Mouse (Mus musculus): ENCODE results near the gene Gm10392.
"Not testable (repeated sequence)": the region's sequence is repeated elsewhere in the genome, so short reads cannot be mapped to it uniquely, and the experiment has no call there.

Gm10392 gene

GRCm38 (mm10) chr11:77519043-77519442 lies at the start of gene Gm10392:
Gene Gm10392 (minus strand): TSS chr11:77519198.
- no peak for DNase-seq (ENCODE audit: low read depth, low spot score)

GRCm38 (mm10) chr11:77545261-77545660 lies 26.3 kb upstream of the Gm10392 start:
- DNase-seq (ENCODE audit: low read depth, low spot score) = no peak

DNA sequence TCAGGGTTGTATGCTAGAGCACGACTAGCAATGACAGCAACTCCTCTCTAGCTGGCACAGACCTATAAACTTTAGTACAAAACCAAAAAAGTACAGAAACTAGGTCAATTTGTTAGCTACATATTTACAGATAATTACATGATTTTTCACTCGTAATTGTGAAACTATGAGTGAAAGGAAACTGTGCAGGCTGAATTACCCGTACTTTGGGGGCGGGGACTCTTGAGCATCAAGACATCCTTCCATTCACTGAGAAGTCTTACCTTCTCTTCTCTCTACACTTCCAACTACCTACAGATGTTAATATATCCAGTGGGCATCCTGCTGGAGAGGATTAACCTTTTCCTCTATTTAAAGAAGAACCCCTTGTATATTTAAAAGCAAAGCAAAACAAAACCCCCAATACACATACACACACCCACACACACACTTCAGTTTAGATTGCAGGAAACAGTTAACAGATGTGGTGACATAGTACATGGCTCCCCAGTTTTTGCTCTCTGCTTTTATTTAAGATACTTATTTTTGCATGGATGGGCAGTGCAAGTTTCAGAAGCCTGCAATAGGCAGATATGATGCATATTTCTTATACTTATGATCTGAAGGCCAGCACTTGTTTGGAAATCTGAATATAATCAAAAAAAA lies 13.3 kb upstream of the Gm10392 start:
- no peak for DNase-seq (ENCODE audit: low read depth, low spot score)

- DNase-seq (ENCODE audit: low read depth, low spot score) = no peak
Observed at GRCm38 (mm10) chr11:77530862-77531261, 11.9 kb upstream of the Gm10392 start.

GRCm38 (mm10) chr11:77529644-77530043 lies 10.6 kb upstream of the Gm10392 start:
- no peak for DNase-seq (ENCODE audit: low read depth, low spot score)

DNA sequence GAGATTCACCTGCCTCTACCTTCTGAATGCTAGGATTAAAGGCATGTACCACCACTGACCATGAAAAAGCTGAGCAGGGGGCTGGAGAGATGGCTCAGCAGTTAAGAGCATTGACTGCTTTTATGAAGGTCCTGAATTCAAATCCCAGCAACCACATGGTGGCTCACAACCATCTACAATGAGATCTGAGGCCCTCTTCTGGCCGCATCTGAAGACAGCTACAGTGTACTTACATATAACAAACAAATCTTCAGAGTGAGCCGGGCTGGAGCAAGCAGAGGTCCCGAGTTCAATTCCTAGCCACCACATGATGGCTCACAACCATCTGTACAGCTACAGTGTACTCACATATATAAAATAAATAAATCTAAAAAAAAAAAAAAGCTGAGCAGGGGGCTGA lies 9.4 kb upstream of the Gm10392 start:
- not testable (repeated sequence) for DNase-seq (ENCODE audit: low read depth, low spot score)

- DNase-seq (ENCODE audit: low read depth, low spot score) = no peak
Observed at GRCm38 (mm10) chr11:77525804-77526486, 6.9 kb upstream of the Gm10392 start.

DNA sequence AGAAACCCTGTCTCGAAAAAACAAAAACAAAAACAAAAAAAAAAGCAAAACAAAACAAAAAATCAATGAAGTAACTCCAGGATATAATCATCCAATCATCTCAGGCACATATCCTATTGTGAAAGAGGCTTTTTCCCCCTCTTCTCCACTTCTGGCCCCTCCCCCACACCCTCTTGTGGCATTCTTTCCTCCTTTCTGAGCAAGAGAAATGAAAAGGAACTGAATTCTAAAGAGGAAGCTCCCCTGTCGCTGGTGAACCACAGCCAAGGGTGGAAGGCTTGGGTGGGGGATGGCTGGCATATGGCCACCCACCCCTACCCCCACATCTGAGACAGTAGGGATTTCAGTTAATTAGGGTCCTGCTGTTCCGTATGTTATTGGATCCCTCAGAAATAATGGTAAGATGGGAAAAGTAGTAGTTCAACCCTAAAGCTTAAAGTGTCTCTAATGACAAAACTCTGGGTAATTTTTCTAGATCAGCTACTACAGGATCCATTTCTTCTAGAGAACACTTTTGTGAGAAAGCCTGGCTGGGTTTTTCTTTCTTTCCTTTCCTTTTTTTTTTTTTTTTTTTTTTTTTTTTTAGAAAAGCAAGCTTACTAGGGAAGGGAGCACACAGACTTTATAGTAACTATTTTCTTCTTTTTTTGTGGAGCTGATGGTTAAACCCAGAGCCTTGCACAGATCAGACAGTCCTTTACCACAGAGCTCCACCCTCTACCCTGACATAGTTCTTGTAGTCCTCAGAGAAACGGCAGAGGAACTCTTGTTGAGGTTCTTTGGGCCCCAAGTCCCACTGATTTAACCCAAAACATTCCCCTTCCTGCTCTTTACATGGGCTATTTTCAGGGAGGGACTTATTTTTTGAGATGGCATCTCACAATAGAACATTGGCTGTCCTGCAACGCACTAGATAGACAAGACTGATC lies 1.9 kb upstream of the Gm10392 start:
- no peak for DNase-seq (ENCODE audit: low read depth, low spot score)

- DNase-seq (ENCODE audit: low read depth, low spot score) = no peak
Observed at GRCm38 (mm10) chr11:77518051-77518798, 773 bp downstream of the Gm10392 start.

- no peak for DNase-seq (ENCODE audit: low read depth, low spot score)
Observed at GRCm38 (mm10) chr11:77516553-77517425, 2.2 kb downstream of the Gm10392 start.

DNA sequence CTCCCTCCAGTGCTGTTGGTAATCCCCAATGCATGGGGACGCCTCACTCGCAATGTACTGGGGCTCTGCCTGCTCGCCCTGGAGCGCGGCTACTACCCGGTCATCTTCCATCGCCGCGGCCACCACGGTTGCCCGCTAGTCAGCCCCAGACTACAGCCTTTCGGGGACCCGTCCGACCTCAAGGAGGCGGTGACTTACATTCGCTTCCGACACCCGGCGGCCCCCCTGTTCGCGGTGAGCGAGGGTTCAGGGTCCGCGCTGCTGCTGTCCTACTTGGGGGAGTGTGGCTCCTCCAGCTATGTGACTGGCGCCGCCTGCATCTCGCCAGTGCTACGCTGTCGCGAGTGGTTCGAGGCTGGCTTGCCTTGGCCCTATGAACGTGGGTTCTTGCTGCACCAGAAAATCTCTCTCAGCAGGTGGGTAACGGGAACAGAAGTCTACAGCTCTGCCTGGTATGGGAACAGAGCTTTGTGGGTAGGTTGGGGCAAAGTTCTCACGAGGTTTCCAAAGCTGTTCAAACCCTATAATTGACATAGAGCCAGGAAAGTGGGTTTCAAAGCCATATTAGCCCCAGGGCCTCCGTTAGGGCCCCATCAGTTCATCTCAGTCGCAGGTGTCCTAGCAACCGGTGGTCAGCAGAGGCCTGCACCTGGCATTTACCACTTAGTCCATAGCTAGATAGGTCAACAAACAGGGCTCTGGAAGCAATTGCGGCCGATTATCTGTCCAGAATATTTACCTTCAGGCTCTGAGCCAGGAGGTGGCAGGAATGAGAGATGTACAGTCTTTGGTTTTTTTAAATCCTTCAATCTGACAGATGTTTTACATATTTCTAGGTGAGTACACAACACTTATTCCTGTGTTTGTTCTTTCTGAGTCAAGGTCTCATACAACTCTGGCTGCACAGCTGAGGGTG lies 3.1 kb downstream of the Gm10392 start, which contains the start of gene Trp53i13:
Trp53i13 (minus strand) TSS at position 344 of the 916 bp plus-strand sequence.
- DNase-seq (ENCODE audit: low read depth, low spot score) = no peak

DNA sequence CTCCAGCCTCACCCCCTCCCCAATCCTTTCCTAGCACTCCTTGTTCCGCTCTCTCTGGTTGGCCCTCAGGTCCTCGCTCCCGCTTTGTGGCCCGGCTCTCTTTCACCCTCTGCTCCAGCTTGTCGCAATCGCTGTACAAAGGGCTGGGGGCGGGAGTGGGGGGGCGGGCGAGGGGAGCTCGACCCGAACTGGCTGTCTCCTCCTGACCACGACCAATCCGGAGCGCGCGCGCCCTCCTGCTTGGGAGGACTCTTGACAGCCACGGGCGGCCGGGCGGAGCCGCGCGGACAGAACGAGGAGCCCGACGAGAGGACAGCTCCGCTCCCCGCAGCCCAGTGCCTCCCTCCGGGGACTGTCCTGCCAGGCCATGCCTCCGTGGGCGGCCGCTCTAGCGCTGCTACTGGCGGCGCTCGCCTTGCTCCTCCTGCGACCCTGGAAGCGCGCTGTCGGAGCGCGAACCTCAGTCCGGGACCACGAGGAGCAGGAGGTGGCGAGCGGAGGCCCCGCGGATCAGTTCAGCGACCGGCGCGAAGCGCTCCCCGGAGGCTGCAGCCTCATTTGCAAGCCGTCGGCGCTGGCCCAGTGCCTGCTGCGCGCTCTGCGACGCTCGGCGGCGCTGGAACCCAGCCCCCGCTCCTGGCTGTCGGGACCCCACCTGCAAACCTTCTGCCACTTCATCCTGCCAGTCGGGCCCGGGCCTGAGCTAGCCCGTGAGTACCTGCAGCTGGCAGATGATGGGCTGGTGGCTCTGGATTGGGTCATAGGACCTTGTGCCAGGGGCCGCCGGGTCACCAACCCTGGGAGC lies 4.0 kb downstream of the Gm10392 start, which contains the start of gene Abhd15:
Abhd15 (plus strand) TSS at position 290 of the 805 bp plus-strand sequence.
- DNase-seq (ENCODE audit: low read depth, low spot score) = peak; percentile 80

GRCm38 (mm10) chr11:77514281-77514831 lies 4.6 kb downstream of the Gm10392 start:
- DNase-seq (ENCODE audit: low read depth, low spot score) = no peak

DNA sequence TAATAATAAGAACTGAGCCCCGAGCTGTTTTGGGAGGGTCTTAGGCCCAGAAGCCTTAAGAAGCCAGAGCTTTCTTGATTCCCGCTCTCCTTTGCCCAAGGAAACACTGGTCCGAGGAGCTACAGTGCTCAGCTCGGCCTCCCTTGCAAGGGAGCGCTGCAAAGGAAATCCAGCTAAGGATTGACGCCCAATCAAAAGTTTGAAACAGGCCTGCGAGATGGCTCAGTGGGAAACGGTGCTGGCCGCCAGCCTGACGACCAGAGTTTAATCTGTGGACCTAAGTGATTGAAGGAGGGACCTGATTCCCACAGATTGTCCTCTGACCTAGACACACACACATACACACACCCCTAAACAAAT lies 5.2 kb downstream of the Gm10392 start:
- DNase-seq (ENCODE audit: low read depth, low spot score) = no peak

DNA sequence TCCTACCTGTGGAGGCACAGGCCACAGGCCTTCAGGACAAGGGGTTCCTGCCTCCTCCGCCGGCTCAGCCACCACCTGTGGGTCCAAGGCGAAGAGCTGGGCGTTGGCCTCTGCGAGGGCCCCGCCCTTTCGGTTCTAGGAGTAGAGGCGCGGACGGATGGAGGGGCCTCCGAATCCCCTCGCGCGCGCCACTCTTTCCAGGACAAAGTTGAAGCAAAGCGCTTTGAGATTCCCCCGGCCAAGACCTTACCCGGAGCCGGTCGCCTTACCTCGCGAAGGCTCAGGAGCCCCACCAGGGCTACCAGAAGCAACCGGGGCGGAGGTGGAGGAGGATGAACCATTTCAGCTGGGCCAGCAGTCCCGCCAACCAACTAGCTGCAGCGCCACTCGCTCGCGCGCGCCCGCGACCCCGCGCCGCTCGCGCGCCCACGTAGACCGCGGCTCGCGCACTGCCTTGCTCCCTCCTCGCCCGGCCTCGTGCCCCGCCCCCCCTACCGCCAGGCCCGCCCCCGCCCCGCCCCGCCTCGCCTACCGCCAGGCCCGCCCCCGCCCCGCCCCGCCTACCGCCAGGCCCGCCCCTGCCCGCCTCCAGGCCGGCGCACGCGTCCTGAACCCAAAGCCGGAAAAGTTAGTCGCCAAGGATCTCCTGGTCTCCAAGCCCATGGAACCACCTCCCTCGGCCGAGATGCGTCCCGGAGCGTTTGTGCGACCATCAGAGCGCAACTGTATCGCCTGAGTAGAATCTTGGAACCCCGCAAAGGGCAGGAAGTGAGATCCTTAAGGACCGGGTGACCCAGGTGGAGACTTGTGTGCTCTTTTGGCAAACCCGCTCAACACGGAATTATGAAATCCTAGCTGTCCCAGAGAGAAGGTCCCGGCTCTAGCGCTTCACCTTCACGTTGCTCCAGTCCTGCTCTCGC lies 5.8 kb downstream of the Gm10392 start:
- peak; percentile 93 for DNase-seq (ENCODE audit: low read depth, low spot score)

- DNase-seq (ENCODE audit: low read depth, low spot score) = no peak
Observed at GRCm38 (mm10) chr11:77511336-77511735, 7.7 kb downstream of the Gm10392 start.
